Mouse (Mus musculus) kidney, embryonic 16.5 days (tissue): ENCODE measurements at regions not wholly inside any gene's neighbourhood (a gene's known extent, or its start where the extent isn't known, plus 50 kb on each side); places are given as distances from the start of the nearest gene placed in this dataset.

Source experiments
- ATAC-seq: fragments of 200-750 bp; cut with Nextera tagmentation; 2 replicates; pipeline ENCODE4 v1.8.0; 2017; ENCODE audit warnings: moderate TSS enrichment; ENCODE audit not compliant: low FRiP score, low TSS enrichment
- H3K27ac ChIP-seq: fragments of 300-500 bp; sonication (generic); 2 replicates; pipeline ENCODE4 v1.5.1; 2014; ENCODE audit warnings: low read length
- H3K27me3 ChIP-seq: fragments of 300-500 bp; sonication (generic); 2 replicates; pipeline ENCODE4 v1.6.1; 2014; ENCODE audit warnings: low read length, control low read depth, mixed read lengths; ENCODE audit not compliant: insufficient read depth
- H3K36me3 ChIP-seq: fragments of 300-500 bp; sonication (generic); 2 replicates; pipeline ENCODE4 v1.6.1; 2014; ENCODE audit warnings: low read length, control low read depth, mixed read lengths; ENCODE audit not compliant: insufficient read depth
- H3K4me1 ChIP-seq: fragments of 300-500 bp; sonication (generic); 2 replicates; pipeline ENCODE4 v1.6.1; 2014; ENCODE audit warnings: low read length, control low read depth, mixed read lengths; ENCODE audit not compliant: insufficient read depth
- H3K4me2 ChIP-seq: fragments of 300-500 bp; sonication (generic); replicated peaks from 2 replicates; pipeline ENCODE4 v1.6.1; 2014; ENCODE audit warnings: low read depth, low read length
- H3K4me3 ChIP-seq: fragments of 300-500 bp; sonication (generic); 2 replicates; pipeline ENCODE4 v1.5.1; 2014; ENCODE audit warnings: mild to moderate bottlenecking, low read length
- H3K9ac ChIP-seq: fragments of 300-500 bp; sonication (generic); replicated peaks from 2 replicates; pipeline ENCODE4 v1.6.1; 2014; ENCODE audit warnings: low read length
- H3K9me3 ChIP-seq: fragments of 300-500 bp; sonication (generic); 2 replicates; pipeline ENCODE4 v1.6.1; 2016; ENCODE audit warnings: low read length, control low read depth
- WGBS: fragments of 180-500 bp; shearing (Covaris S2); extraction: QIAGEN DNeasy Blood & Tissue Kit; methylation state at CpG from one replicate; pipeline ENCODE4 v1.1.7; 2014; 5-methylcytosine and 5-hydroxymethylcytosine counted together

DNA sequence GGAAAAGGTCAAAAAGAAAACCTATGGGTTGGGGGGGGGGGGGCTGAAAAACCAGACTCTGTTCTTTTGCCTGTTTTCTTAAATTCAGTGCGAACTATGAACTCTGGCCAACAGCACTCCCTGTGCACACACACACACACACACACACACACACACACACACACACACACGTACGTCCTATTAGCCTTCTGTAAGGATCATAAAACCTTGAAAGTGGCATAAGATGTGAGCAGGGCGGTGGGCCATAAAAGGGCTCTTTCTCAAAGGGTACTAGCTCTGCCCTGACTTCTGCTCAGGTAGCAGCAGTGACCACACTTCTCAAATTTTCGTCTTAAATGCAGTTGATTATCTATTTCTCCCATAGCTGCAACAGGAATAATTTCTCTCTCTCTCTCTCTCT, 199.2 kb downstream of the Lrig3 start:
- no peak overlapping the region for H3K27ac ChIP-seq
- WGBS = 52% methylated on average over 5 of the region's 5 CpGs
- H3K9me3 ChIP-seq = no peaks in the 10 kb centered on the region
- no peak overlapping the region for H3K4me3 ChIP-seq
- no peaks in the 10 kb centered on the region for H3K4me1 ChIP-seq
- H3K36me3 ChIP-seq = no peaks in the 10 kb centered on the region
- H3K9ac ChIP-seq = no peak overlapping the region
- H3K27me3 ChIP-seq = no peaks in the 10 kb centered on the region
- no peak overlapping the region for H3K4me2 ChIP-seq
- ATAC-seq = no peak

DNA sequence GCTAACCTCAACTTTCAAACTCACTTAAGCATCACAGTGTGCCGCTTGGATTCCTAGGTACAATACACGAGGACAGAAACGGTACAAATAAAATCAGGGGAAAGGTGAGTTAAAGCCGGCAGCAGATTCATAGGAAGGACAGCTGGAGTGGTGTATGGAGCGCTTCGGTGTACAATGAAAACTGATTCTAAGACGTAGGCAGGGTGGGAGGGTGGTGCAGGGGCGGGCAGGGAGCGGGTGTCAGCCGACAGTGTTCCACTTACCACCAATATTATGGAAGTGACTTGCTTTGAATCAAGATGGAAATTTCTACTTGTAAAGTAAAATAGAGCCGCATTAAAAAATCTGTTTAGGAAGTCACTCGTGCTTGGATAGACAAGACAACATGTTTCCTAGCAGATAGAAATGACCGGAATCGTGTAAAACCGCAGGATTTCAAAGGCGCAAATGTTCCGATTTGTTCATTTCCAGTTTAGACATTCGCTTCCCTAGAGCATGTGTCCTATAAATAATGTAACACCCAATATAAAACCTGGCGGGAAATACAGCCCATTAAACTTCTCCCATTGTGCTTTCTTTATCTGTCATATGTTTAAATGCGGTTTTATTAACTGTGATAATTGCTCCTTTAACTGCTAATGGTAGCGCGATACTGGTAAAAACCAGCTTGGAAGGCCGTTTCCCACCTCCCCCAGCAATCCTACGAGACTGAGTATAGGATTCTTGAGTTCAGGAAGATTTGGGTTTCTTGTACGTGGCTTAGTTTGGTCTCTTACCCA, 203.3 kb downstream of the Lrig3 start:
- Histone ChIP-seq H3K9me3 (no peaks in the 10 kb centered on the region), H3K27ac (no peak overlapping the region), H3K27me3 (no peaks in the 10 kb centered on the region), H3K36me3 (no peaks in the 10 kb centered on the region), H3K4me3 (no peak overlapping the region), H3K4me1 (no peaks in the 10 kb centered on the region), H3K4me2 (no peak overlapping the region), H3K9ac (no peak overlapping the region)
- 85% methylated on average over 25 of the region's 25 CpGs for WGBS
- no peak for ATAC-seq

DNA sequence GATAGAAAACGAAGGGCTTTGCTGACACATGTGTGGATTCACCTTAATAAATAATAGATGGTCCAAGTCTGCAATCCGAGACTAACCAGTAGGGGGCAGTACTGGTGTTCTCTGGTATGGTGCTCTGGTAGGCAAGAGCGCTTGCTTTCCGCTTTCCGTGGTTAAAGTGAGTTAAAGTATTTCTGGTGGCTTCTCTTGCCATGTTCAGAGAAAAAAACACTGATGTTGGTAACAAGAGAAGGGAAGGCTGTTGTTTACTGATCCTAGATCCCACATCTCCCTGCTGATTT, 203.9 kb downstream of the Lrig3 start:
- H3K27me3 ChIP-seq = no peaks in the 10 kb centered on the region
- no peak for ATAC-seq
- no peak overlapping the region for H3K4me3 ChIP-seq
- H3K36me3 ChIP-seq = no peaks in the 10 kb centered on the region
- H3K9me3 ChIP-seq = no peaks in the 10 kb centered on the region
- 71% methylated on average over 5 of the region's 5 CpGs for WGBS
- H3K4me1 ChIP-seq = no peaks in the 10 kb centered on the region
- no peak overlapping the region for H3K27ac ChIP-seq
- no peak overlapping the region for H3K9ac ChIP-seq
- no peak overlapping the region for H3K4me2 ChIP-seq

DNA sequence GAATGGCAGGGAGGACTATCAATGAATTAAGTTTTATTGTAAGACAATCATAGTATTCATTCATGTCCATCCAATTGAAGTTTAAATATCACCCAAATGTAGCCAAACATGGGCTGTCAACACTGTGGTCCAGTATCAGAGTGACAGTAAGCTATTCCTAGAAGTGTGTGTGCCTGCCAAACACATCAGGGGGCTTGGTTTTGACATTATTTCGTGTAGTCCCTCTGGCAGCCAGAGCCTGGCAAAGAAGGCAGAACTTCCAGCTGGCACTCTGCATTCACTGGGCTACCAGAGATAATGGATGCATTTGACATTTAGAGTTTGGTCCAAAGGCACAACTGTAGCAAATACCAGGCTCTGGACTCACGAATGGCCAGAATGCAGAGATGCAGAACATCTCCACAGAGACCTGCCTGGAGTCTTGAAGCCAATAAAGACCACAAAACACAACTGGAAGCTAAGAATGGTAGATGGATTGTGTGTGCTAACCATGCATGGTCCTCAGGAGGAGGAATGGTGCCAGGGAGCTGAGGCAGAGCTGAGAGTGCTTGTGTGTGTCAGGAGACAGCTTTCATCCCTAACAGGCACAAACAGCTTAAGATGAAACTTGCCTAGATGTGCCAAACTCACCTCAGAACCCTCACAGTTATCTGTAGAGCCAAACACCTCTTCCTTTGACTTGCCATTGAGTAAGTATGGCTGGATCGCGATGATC, 210.9 kb downstream of the Lrig3 start:
- H3K9me3 ChIP-seq = no peaks in the 10 kb centered on the region
- H3K36me3 ChIP-seq = no peaks in the 10 kb centered on the region
- H3K4me1 ChIP-seq = no peaks in the 10 kb centered on the region
- ATAC-seq = no peak
- no peak overlapping the region for H3K4me2 ChIP-seq
- 86% methylated on average over 4 of the region's 4 CpGs for WGBS
- H3K27ac ChIP-seq = no peak overlapping the region
- no peak overlapping the region for H3K4me3 ChIP-seq
- H3K9ac ChIP-seq = no peak overlapping the region
- no peaks in the 10 kb centered on the region for H3K27me3 ChIP-seq

DNA sequence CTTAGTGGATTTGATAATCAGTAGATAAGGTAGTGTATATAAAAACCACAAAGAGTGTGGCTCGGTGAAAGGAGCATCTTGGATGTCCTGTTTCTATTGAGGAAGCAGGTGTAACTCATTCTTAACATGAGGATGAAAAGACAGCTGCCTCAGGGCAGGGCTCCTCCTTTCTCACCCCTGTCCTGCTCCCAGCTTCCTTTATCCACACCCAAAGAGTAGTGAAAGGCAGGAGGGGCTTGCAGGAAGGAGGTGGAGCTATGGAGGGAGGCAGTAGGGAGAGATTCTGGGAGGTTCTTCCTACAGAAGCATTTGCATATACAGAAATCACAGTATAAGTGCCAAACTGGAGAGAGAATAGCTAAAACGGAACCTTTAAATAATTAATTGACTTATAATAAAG, 216.4 kb downstream of the Lrig3 start:
- Histone ChIP-seq H3K4me2 (no peak overlapping the region), H3K36me3 (no peaks in the 10 kb centered on the region), H3K27me3 (no peaks in the 10 kb centered on the region), H3K4me1 (no peaks in the 10 kb centered on the region), H3K4me3 (no peak overlapping the region), H3K27ac (no peak overlapping the region), H3K9me3 (peaks cover 5% of the 10 kb centered on the region), H3K9ac (no peak overlapping the region)
- WGBS = 87% methylated on average over 2 of the region's 2 CpGs
- ATAC-seq = no peak

DNA sequence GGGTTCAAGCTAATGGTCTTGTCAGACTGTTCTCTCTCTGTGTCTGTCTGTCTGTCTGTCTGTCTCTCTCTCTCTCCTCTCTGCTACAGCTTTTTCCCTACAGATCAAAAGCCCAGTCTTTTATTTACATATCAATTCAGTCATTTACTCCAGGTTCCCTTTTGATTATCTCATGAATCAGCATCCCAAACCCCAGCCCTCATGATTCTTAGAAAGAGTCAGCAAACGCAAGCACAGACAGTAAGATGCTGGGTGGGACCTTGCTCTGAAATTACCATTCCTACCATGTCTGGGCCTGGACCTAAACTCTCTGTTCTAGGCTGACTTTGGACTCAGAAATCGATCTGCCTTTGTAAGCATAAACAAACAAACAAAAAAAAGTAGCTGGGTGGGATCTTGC, 218.0 kb downstream of the Lrig3 start:
- Histone ChIP-seq H3K9ac (no peak overlapping the region), H3K36me3 (no peaks in the 10 kb centered on the region), H3K4me2 (no peak overlapping the region), H3K27me3 (no peaks in the 10 kb centered on the region), H3K9me3 (peaks cover 7% of the 10 kb centered on the region), H3K27ac (no peak overlapping the region), H3K4me3 (no peak overlapping the region), H3K4me1 (no peaks in the 10 kb centered on the region)
- no peak for ATAC-seq
- 70% methylated on average over 2 of the region's 2 CpGs for WGBS

DNA sequence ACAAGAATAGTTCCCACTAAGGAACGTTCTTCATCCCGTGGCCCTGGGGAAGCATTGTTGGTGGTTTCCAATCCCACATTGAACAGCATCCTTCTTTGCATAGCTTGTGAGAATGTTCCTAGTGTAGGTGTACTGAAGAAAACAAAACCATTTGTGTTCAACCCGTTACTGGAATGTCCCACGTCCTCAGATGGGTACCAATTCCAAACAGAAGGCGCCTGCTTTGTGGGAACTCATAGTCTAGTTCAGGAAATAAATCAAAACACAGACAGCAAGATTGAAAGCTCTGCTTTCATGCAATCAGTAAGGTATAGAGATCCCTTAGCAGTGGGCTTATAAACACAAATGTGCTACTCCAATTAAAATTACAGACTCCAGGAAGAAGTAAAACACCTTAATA, 219.4 kb downstream of the Lrig3 start:
- Histone ChIP-seq H3K4me3 (no peak overlapping the region), H3K27ac (no peak overlapping the region), H3K9ac (no peak overlapping the region), H3K36me3 (no peaks in the 10 kb centered on the region), H3K27me3 (no peaks in the 10 kb centered on the region), H3K9me3 (peaks cover 7% of the 10 kb centered on the region), H3K4me1 (no peaks in the 10 kb centered on the region), H3K4me2 (no peak overlapping the region)
- ATAC-seq = no peak
- WGBS = 94% methylated on average over 5 of the region's 5 CpGs

DNA sequence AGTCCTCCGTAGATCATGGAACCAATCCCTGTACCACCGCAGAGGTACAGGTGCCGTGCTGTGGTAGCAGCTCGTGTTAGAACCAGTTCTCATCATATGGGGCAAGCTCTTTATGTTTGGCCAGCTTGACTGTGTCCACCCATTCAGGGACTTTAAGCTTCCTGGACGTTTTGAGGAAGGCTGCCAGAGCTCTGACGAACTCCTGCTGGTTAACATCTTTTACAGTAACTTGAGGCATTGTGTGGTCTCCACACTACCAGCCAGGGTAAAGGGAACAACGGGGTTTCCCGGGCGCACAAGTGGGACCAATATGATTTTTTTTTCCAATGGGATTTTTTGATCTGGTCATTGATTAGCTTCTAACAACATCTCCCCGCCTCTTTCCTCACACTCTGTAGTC, 220.1 kb downstream of the Lrig3 start:
- 88% methylated on average over 10 of the region's 10 CpGs for WGBS
- ATAC-seq = no peak
- no peak overlapping the region for H3K4me3 ChIP-seq
- H3K9ac ChIP-seq = no peak overlapping the region
- H3K27me3 ChIP-seq = no peaks in the 10 kb centered on the region
- no peak overlapping the region for H3K27ac ChIP-seq
- H3K4me2 ChIP-seq = no peak overlapping the region
- peaks cover 7% of the 10 kb centered on the region for H3K9me3 ChIP-seq
- no peaks in the 10 kb centered on the region for H3K4me1 ChIP-seq
- H3K36me3 ChIP-seq = no peaks in the 10 kb centered on the region

DNA sequence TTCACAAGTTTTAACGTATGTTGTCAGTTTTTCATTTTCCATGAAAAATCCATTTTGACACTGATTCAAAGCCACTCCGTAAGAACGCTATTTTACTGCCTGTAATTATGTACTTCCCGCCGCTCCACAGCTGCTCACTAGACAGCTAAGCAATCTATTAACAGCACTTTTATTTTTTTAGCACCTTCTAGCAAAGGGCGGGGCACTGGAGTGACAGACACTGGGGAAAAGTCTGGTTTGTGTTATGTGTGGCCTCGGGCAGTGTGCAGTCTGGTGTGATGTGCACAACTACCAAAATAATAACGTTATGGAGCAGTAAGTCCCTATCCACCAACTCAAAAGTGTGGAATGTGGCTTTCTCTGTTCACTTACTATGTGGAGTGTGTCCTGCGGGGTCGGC, 223.0 kb downstream of the Lrig3 start:
- Histone ChIP-seq H3K27ac (no peak overlapping the region), H3K4me3 (no peak overlapping the region), H3K4me1 (no peaks in the 10 kb centered on the region), H3K4me2 (no peak overlapping the region), H3K9ac (no peak overlapping the region), H3K27me3 (no peaks in the 10 kb centered on the region), H3K36me3 (no peaks in the 10 kb centered on the region), H3K9me3 (peaks cover 7% of the 10 kb centered on the region)
- no peak for ATAC-seq
- WGBS = 77% methylated on average over 10 of the region's 10 CpGs
